Mouse (Mus musculus) midbrain, embryonic 12.5 days (tissue): Measurements from ENCODE around the gene Slc35f1. TPM values are rescaled to one million over a fixed set of nuclear protein-coding genes. Genes with fewer than 3 reads are reported as not detected.

Experiments used
- ATAC-seq: fragments of 200-750 bp; cut with Nextera tagmentation; 2 replicates; pipeline ENCODE4 v1.8.0; 2017; ENCODE audit warnings: low read depth, moderate TSS enrichment, moderate library complexity; ENCODE audit not compliant: low FRiP score
- H3K27ac ChIP-seq: fragments of 300-500 bp; sonication (generic); replicated peaks from 2 replicates; pipeline ENCODE4 v1.5.1; 2016; ENCODE audit warnings: mild to moderate bottlenecking
- H3K27me3 ChIP-seq: fragments of 300-500 bp; sonication (generic); 2 replicates; pipeline ENCODE4 v1.6.1; 2016; ENCODE audit warnings: mild to moderate bottlenecking
- H3K36me3 ChIP-seq: fragments of 300-500 bp; sonication (generic); 2 replicates; pipeline ENCODE4 v1.6.1; 2016
- H3K4me1 ChIP-seq: fragments of 300-500 bp; sonication (generic); 2 replicates; pipeline ENCODE4 v1.6.1; 2016
- H3K4me2 ChIP-seq: fragments of 300-500 bp; sonication (generic); replicated peaks from 2 replicates; pipeline ENCODE4 v1.6.1; 2016; ENCODE audit warnings: mild to moderate bottlenecking, moderate library complexity
- H3K4me3 ChIP-seq: fragments of 300-500 bp; sonication (generic); 2 replicates; pipeline ENCODE4 v1.5.1; 2016; ENCODE audit warnings: mild to moderate bottlenecking
- H3K9ac ChIP-seq: fragments of 300-500 bp; sonication (generic); replicated peaks from 2 replicates; pipeline ENCODE4 v1.6.1; 2016; ENCODE audit warnings: mild to moderate bottlenecking, moderate library complexity
- H3K9me3 ChIP-seq: fragments of 300-500 bp; sonication (generic); 2 replicates; pipeline ENCODE4 v1.6.1; 2016; ENCODE audit warnings: mild to moderate bottlenecking
- WGBS: fragments of 180-500 bp; shearing (Covaris S2); methylation state at CpG from one replicate; pipeline ENCODE4 v1.1.7; 2016; 5-methylcytosine and 5-hydroxymethylcytosine counted together
- polyA plus RNA-seq: library from polyadenylated mRNA; unstranded; fragments of >200 nt; fragmentation: Nextera tagmentation; extraction: Ambion mirVana; gene quantifications from 2 replicates; pipeline ENCODE4 v1.2.1, GENCODE M21; 2016

Gene Slc35f1
- polyA plus RNA-seq, 1 experiment from 2014 or later = 24.8 TPM

- Histone ChIP-seq H3K36me3 (no peaks in the 10 kb centered on the region), H3K4me1 (no peaks in the 10 kb centered on the region), H3K4me2 (no peak overlapping the region), H3K9ac (no peak overlapping the region), H3K4me3 (no peak overlapping the region), H3K27me3 (no peaks in the 10 kb centered on the region), H3K27ac (no peak overlapping the region), H3K9me3 (no peaks in the 10 kb centered on the region)
- WGBS = 86% methylated on average over 1 of the region's 1 CpGs
- ATAC-seq = no peak
These were observed 442.4 kb downstream of the Slc35f1 start for GRCm38 (mm10) chr10:53132707-53133106.

- H3K27ac ChIP-seq = no peak overlapping the region
- no peaks in the 10 kb centered on the region for H3K9me3 ChIP-seq
- no peak overlapping the region for H3K9ac ChIP-seq
- WGBS = 71% methylated on average over 2 of the region's 2 CpGs
- no peaks in the 10 kb centered on the region for H3K27me3 ChIP-seq
- H3K36me3 ChIP-seq = no peaks in the 10 kb centered on the region
- H3K4me3 ChIP-seq = no peak overlapping the region
- H3K4me2 ChIP-seq = no peak overlapping the region
- H3K4me1 ChIP-seq = no peaks in the 10 kb centered on the region
- no peak for ATAC-seq
These were observed 460.0 kb downstream of the Slc35f1 start for GRCm38 (mm10) chr10:53150321-53150720.

GRCm38 (mm10) chr10:53150916-53151315 lies 460.6 kb downstream of the Slc35f1 start:
- Histone ChIP-seq H3K36me3 (no peaks in the 10 kb centered on the region), H3K4me1 (no peaks in the 10 kb centered on the region), H3K27me3 (no peaks in the 10 kb centered on the region), H3K9ac (no peak overlapping the region), H3K4me3 (no peak overlapping the region), H3K9me3 (no peaks in the 10 kb centered on the region), H3K4me2 (no peak overlapping the region), H3K27ac (no peak overlapping the region)
- 69% methylated on average over 2 of the region's 2 CpGs for WGBS
- no peak for ATAC-seq

GRCm38 (mm10) chr10:53156374-53156773 lies 466.0 kb downstream of the Slc35f1 start:
- Histone ChIP-seq H3K36me3 (no peaks in the 10 kb centered on the region), H3K9me3 (no peaks in the 10 kb centered on the region), H3K4me3 (no peak overlapping the region), H3K4me1 (no peaks in the 10 kb centered on the region), H3K4me2 (no peak overlapping the region), H3K27ac (no peak overlapping the region), H3K9ac (no peak overlapping the region), H3K27me3 (no peaks in the 10 kb centered on the region)
- WGBS = 59% methylated on average over 7 of the region's 7 CpGs
- no peak for ATAC-seq

GRCm38 (mm10) chr10:53157740-53158139 lies 467.4 kb downstream of the Slc35f1 start:
- ATAC-seq = no peak
- Histone ChIP-seq H3K36me3 (no peaks in the 10 kb centered on the region), H3K27ac (no peak overlapping the region), H3K9me3 (no peaks in the 10 kb centered on the region), H3K9ac (no peak overlapping the region), H3K4me2 (no peak overlapping the region), H3K4me3 (no peak overlapping the region), H3K27me3 (no peaks in the 10 kb centered on the region), H3K4me1 (no peaks in the 10 kb centered on the region)
- WGBS = 90% methylated on average over 2 of the region's 2 CpGs
